ENCODE assay signal across 23 mouse cellular contexts in genomic region chr19:10232327-10233017, GRCm38 (mm10). TPM values are rescaled to one million over a fixed set of nuclear protein-coding genes. Genes with fewer than 3 reads are reported as not detected.
A peak's percentile ranks its signal among the peaks of the same experiment; 100 is the strongest.
DNase-seq lines count a peak whose midpoint lies in the region; ATAC-seq and TF ChIP-seq lines count a peak whose summit lies in the region.
"Had no signal": no experiment of that assay in that cellular context is flagged by ENCODE, and none has a peak within 500 bp of the region (broad histone marks: within the 10 kb centered on the region; RNA-seq: fewer than 3 reads in every experiment).

No protein-coding gene starts in this region.

- no peaks in the 10 kb centered on the region for H3K27me3 ChIP-seq in intestine, embryonic 15.5 days (replicated peaks)
- H3K27me3 ChIP-seq in intestine, postnatal 0 days (replicated peaks; ENCODE audit: control insufficient read depth, insufficient read depth, low read length): no peaks in the 10 kb centered on the region
- H3K27me3 ChIP-seq in limb, embryonic 12.5 days: no peaks in the 10 kb centered on the region
- H3K27me3 ChIP-seq: lung, embryonic 15.5 days had no signal

- no peak overlapping the region for H3K4me3 ChIP-seq in intestine, embryonic 15.5 days (replicated peaks)
- H3K4me3 ChIP-seq in intestine, postnatal 0 days (ENCODE audit: low read depth, low read length): no peak overlapping the region
- H3K4me3 ChIP-seq in limb, embryonic 12.5 days (replicated peaks): no peak overlapping the region
- H3K4me3 ChIP-seq: embryonic facial prominence, embryonic 12.5 days; gastrocnemius, adult 2 months; liver, embryonic 12.5 days; lung, embryonic 15.5 days; midbrain, embryonic 12.5 days; myocyte; neural tube, embryonic 15.5 days had no signal

- no peak for ATAC-seq in intestine, embryonic 15.5 days
- no peak for ATAC-seq in intestine, postnatal 0 days
- no peak for ATAC-seq in limb, embryonic 12.5 days (ENCODE audit: insufficient number of reproducible peaks, insufficient read depth, low FRiP score, low TSS enrichment, low read depth)
- ATAC-seq: forebrain, postnatal 0 days; liver, embryonic 12.5 days had no signal

- WGBS in intestine, embryonic 15.5 days: 43% methylated on average over 9 of the region's 9 CpGs
- WGBS in intestine, postnatal 0 days: 52% methylated on average over 9 of the region's 9 CpGs
- 21% methylated on average over 9 of the region's 9 CpGs for WGBS in limb, embryonic 12.5 days

- no peak overlapping the region for H3K4me2 ChIP-seq in intestine, embryonic 15.5 days (replicated peaks)
- H3K4me2 ChIP-seq in intestine, postnatal 0 days (replicated peaks; ENCODE audit: low read depth): no peak overlapping the region
- H3K4me2 ChIP-seq in limb, embryonic 12.5 days: no peak overlapping the region
- H3K4me2 ChIP-seq: embryonic facial prominence, embryonic 12.5 days; liver, embryonic 12.5 days; lung, embryonic 15.5 days; midbrain, embryonic 12.5 days; neural tube, embryonic 15.5 days had no signal

- no peaks in the 10 kb centered on the region for H3K9me3 ChIP-seq in intestine, embryonic 15.5 days
- H3K9me3 ChIP-seq in intestine, postnatal 0 days (ENCODE audit: control insufficient read depth): no peaks in the 10 kb centered on the region
- H3K9me3 ChIP-seq in limb, embryonic 12.5 days: no peaks in the 10 kb centered on the region
- H3K9me3 ChIP-seq: embryonic facial prominence, embryonic 12.5 days; liver, embryonic 12.5 days; lung, embryonic 15.5 days; midbrain, embryonic 12.5 days; neural tube, embryonic 15.5 days had no signal

- peaks cover 50% of the 10 kb centered on the region for H3K4me1 ChIP-seq in intestine, embryonic 15.5 days (replicated peaks)
- peaks cover 3% of the 10 kb centered on the region; the same call in 1 of the 2 replicates for H3K4me1 ChIP-seq in intestine, postnatal 0 days (replicated peaks; ENCODE audit: control insufficient read depth, insufficient read depth, low read length)
- peaks cover 33% of the 10 kb centered on the region for H3K4me1 ChIP-seq in limb, embryonic 12.5 days (replicated peaks)
- H3K4me1 ChIP-seq: neural tube, embryonic 15.5 days had no signal

- H3K36me3 ChIP-seq in intestine, embryonic 15.5 days: peaks cover 4% of the 10 kb centered on the region; the same call in 1 of the 2 replicates
- peaks cover 14% of the 10 kb centered on the region; the same call in 1 of the 2 replicates for H3K36me3 ChIP-seq in intestine, postnatal 0 days (ENCODE audit: control insufficient read depth, insufficient read depth)
- H3K36me3 ChIP-seq in limb, embryonic 12.5 days: 0 out of 2 replicates have a peak, but pooled peaks cover 4% of the 10 kb centered on the region
- H3K36me3 ChIP-seq: embryonic facial prominence, embryonic 12.5 days; lung, embryonic 15.5 days; midbrain, embryonic 12.5 days; neural tube, embryonic 15.5 days had no signal

- 0 out of 2 replicates have a peak overlapping the region, but pooled peaks have one; percentile 17 for H3K27ac ChIP-seq in intestine, embryonic 15.5 days
- no peak overlapping the region for H3K27ac ChIP-seq in intestine, postnatal 0 days (ENCODE audit: low read depth, low read length)
- peak overlapping the region; percentile 26; the same call in 1 of the 2 replicates for H3K27ac ChIP-seq in limb, embryonic 12.5 days
- H3K27ac ChIP-seq: embryonic facial prominence, embryonic 12.5 days; gastrocnemius, adult 2 months; lung, embryonic 15.5 days; macrophage; midbrain, embryonic 12.5 days; neural tube, embryonic 15.5 days had no signal

- DNase-seq in cerebellum, adult 9-11 months: peak; percentile 29
- DNase-seq in cerebellum, adult 9-10 months: no peak
- peak; percentile 54 for DNase-seq in right cerebral cortex, adult 18-20 months
- DNase-seq in right cerebral cortex, postnatal 36 days (ENCODE audit: low spot score in 2 of 2): no peak
- no peak for DNase-seq in MN1 (ENCODE audit: low spot score)
- DNase-seq: adrenal gland, adult 2 months; forebrain, postnatal 0 days; gastrocnemius, adult 2 months; heart, postnatal 10 days; kidney, adult 9 months; kidney, postnatal 36 days; right cerebral cortex, postnatal 4 days; thymus, adult 18-20 months had no signal

- no peak for TF ChIP-seq CTCF in intestine, postnatal 0 days (IDR thresholded peaks at IDR 0.05; ENCODE audit: low read depth)

- H3K9ac ChIP-seq in intestine, embryonic 15.5 days: no peak overlapping the region
- no peak overlapping the region for H3K9ac ChIP-seq in intestine, postnatal 0 days (ENCODE audit: low read depth, low read length)
- no peak overlapping the region for H3K9ac ChIP-seq in limb, embryonic 12.5 days (replicated peaks)
- H3K9ac ChIP-seq: embryonic facial prominence, embryonic 12.5 days; forebrain, postnatal 0 days; liver, embryonic 12.5 days; lung, embryonic 15.5 days; midbrain, embryonic 12.5 days; neural tube, embryonic 15.5 days had no signal

RNA-seq across cellular contexts. Expression of gene Myrf, which starts 8.1 kb away (rescaled TPM):
- 12.0 and 14.4 TPM in 2 replicates for polyA plus RNA-seq in intestine, embryonic 15.5 days (2015; fragmentation: Nextera tagmentation; extraction: Ambion mirVana)
- 4.1 and 4.5 TPM in 2 replicates for polyA plus RNA-seq in intestine, postnatal 0 days (2015; fragmentation: Nextera tagmentation; extraction: Ambion mirVana)
- 2.6 and 2.7 TPM in 2 replicates for polyA plus RNA-seq in limb, embryonic 12.5 days (2016; fragmentation: Nextera tagmentation; extraction: Ambion mirVana)

RNA-seq across cellular contexts. Expression of gene Fen1, which starts 28.5 kb away (rescaled TPM):
- 92.2 and 97.4 TPM in 2 replicates for polyA plus RNA-seq in intestine, embryonic 15.5 days (2015; fragmentation: Nextera tagmentation; extraction: Ambion mirVana)
- polyA plus RNA-seq in intestine, postnatal 0 days (2015; fragmentation: Nextera tagmentation; extraction: Ambion mirVana): 30.4 and 33.0 TPM in 2 replicates
- polyA plus RNA-seq in limb, embryonic 12.5 days (2016; fragmentation: Nextera tagmentation; extraction: Ambion mirVana): 109 and 115 TPM in 2 replicates

RNA-seq across cellular contexts. Expression of gene Tmem258, which starts 28.7 kb away (rescaled TPM):
- polyA plus RNA-seq in intestine, embryonic 15.5 days (2015; fragmentation: Nextera tagmentation; extraction: Ambion mirVana): 470 and 520 TPM in 2 replicates
- polyA plus RNA-seq in intestine, postnatal 0 days (2015; fragmentation: Nextera tagmentation; extraction: Ambion mirVana): 339 and 369 TPM in 2 replicates
- polyA plus RNA-seq in limb, embryonic 12.5 days (2016; fragmentation: Nextera tagmentation; extraction: Ambion mirVana): 417 and 421 TPM in 2 replicates

RNA-seq across cellular contexts. Expression of gene Fads1, which starts 49.8 kb away (rescaled TPM):
- polyA plus RNA-seq in intestine, embryonic 15.5 days (2015; fragmentation: Nextera tagmentation; extraction: Ambion mirVana): 145 and 146 TPM in 2 replicates
- polyA plus RNA-seq in intestine, postnatal 0 days (2015; fragmentation: Nextera tagmentation; extraction: Ambion mirVana): 26.9 and 29.8 TPM in 2 replicates
- 134 and 144 TPM in 2 replicates for polyA plus RNA-seq in limb, embryonic 12.5 days (2016; fragmentation: Nextera tagmentation; extraction: Ambion mirVana)

Comparison
In these comparisons a context has a peak if more than half of its experiments do, and no peak if none do; other contexts are left out.
1. DNase-seq: peak in cerebellum, adult 9-11 months (single experiment) and right cerebral cortex, adult 18-20 months (single experiment); none in cerebellum, adult 9-10 months (single experiment), right cerebral cortex, postnatal 36 days (0 of 2) and MN1 (single experiment).